Mouse (Mus musculus) CH12.LX (cell line): ENCODE results near the gene Cyth4. TPM values are rescaled to one million over a fixed set of nuclear protein-coding genes. Genes with fewer than 3 reads are reported as not detected.

ENCODE experiments used
- DNase-seq: peaks from one replicate; pipeline ENCODE4 v3.0.0-alpha.2; 2013; ENCODE audit errors: extremely low read depth
- H3K27ac ChIP-seq: 2 replicates; pipeline ENCODE4 v1.5.1; 2012; ENCODE audit warnings: low read depth, mild to moderate bottlenecking, control low read depth, moderate library complexity; ENCODE audit not compliant: insufficient read depth
- H3K27me3 ChIP-seq: replicated peaks from 2 replicates; pipeline ENCODE3; 2012; ENCODE audit warnings: inconsistent platforms
- H3K36me3 ChIP-seq, 2 experiments: replicated peaks in 1 of 2; 2 replicates each; pipeline versions ENCODE3 to v1.6.1; 2012; ENCODE audit warnings: inconsistent platforms in 1 of 2, low read length in 1 of 2, mild to moderate bottlenecking in 1 of 2, mixed read lengths in 1 of 2, moderate library complexity in 1 of 2; ENCODE audit not compliant: control insufficient read depth in 1 of 2, insufficient read depth in 1 of 2
- H3K4me1 ChIP-seq, 2 experiments: 2 replicates each; pipeline ENCODE4 v1.6.1; 2012; ENCODE audit warnings: inconsistent platforms in 1 of 2, moderate library complexity in 1 of 2; ENCODE audit not compliant: insufficient read depth in 2 of 2, control insufficient read depth in 1 of 2
- H3K4me2 ChIP-seq: 2 replicates; pipeline ENCODE4 v1.6.1; 2012; ENCODE audit warnings: low read depth, mild to moderate bottlenecking, control low read depth; ENCODE audit not compliant: poor library complexity, insufficient read depth, severe bottlenecking
- H3K4me3 ChIP-seq, 3 experiments: fragments of 150-350 bp in 1 of 3; sonication (generic) in 1 of 3; replicated peaks in 1 of 3; 2 replicates each; pipeline versions ENCODE3 to v1.5.1; 2011 to 2012; ENCODE audit warnings: low read depth in 2 of 3, low read length in 2 of 3, mild to moderate bottlenecking in 2 of 3, moderate library complexity in 2 of 3, control low read depth in 1 of 3, improper control_type of control experiment in 1 of 3, inconsistent platforms in 1 of 3, mixed read lengths in 1 of 3; ENCODE audit not compliant: poor library complexity in 1 of 3
- H3K79me2 ChIP-seq: replicated peaks from 2 replicates; pipeline ENCODE4 v1.6.1; 2012; ENCODE audit warnings: mild to moderate bottlenecking, moderate library complexity; ENCODE audit not compliant: control insufficient read depth, poor library complexity, insufficient read depth, severe bottlenecking; ENCODE audit errors: extremely low read depth
- H3K9ac ChIP-seq: 2 replicates; pipeline ENCODE4 v1.6.1; 2012; ENCODE audit warnings: low read depth, mild to moderate bottlenecking, control low read depth, moderate library complexity; ENCODE audit not compliant: insufficient read depth
- H3K9me3 ChIP-seq: replicated peaks from 2 replicates; pipeline ENCODE3; 2012; ENCODE audit warnings: low read length, inconsistent platforms, mixed read lengths
- BHLHE40 ChIP-seq: IDR thresholded peaks from 2 replicates; pipeline ENCODE4 v1.6.1; 2011; ENCODE audit warnings: mild to moderate bottlenecking, low read depth, low read length, improper control_type of control experiment
- CHD1 ChIP-seq: IDR thresholded peaks from 2 replicates; pipeline ENCODE4 v1.6.1; 2012; ENCODE audit warnings: low read depth, low read length, improper control_type of control experiment, inconsistent platforms
- CHD2 ChIP-seq: IDR thresholded peaks from 2 replicates; pipeline ENCODE4 v1.6.1; 2011; ENCODE audit warnings: low read length, improper control_type of control experiment
- CTCF ChIP-seq, 2 experiments: IDR thresholded peaks in 1 of 2; conservative IDR thresholded peaks in 1 of 2; 2 replicates each; pipeline ENCODE4 v1.5.1; 2011 to 2012; ENCODE audit warnings: low read depth in 2 of 2, low read length in 2 of 2, improper control_type of control experiment in 1 of 2, inconsistent platforms in 1 of 2, mild to moderate bottlenecking in 1 of 2, moderate library complexity in 1 of 2
- E2F4 ChIP-seq: IDR thresholded peaks from 2 replicates; pipeline ENCODE4 v1.6.1; 2011; ENCODE audit warnings: low read depth, low read length, improper control_type of control experiment; ENCODE audit not compliant: insufficient replicate concordance
- ELF1 ChIP-seq: IDR thresholded peaks from 2 replicates; pipeline ENCODE4 v1.6.1; 2014; ENCODE audit warnings: low read depth, mild to moderate bottlenecking, inconsistent platforms, low read length, improper control_type of control experiment
- EP300 ChIP-seq: IDR thresholded peaks from 2 replicates; pipeline ENCODE4 v1.6.1; 2011; ENCODE audit warnings: low read length, improper control_type of control experiment
- ETS1 ChIP-seq: conservative IDR thresholded peaks from 2 replicates; pipeline ENCODE4 v1.6.1; 2012; ENCODE audit warnings: low read depth, mild to moderate bottlenecking, inconsistent platforms, low read length, improper control_type of control experiment, moderate library complexity
- GABPA ChIP-seq: IDR thresholded peaks from 2 replicates; pipeline ENCODE4 v1.6.1; 2012; ENCODE audit warnings: low read depth, low read length, improper control_type of control experiment, inconsistent platforms; ENCODE audit not compliant: insufficient replicate concordance
- HCFC1 ChIP-seq: IDR thresholded peaks from 2 replicates; pipeline ENCODE4 v1.6.1; 2012; ENCODE audit warnings: low read depth, mild to moderate bottlenecking, inconsistent platforms, low read length, improper control_type of control experiment
- IRF4 ChIP-seq: IDR thresholded peaks from 2 replicates; pipeline ENCODE4 v1.6.1; 2014; ENCODE audit warnings: low read depth, mild to moderate bottlenecking, inconsistent platforms, low read length, improper control_type of control experiment
- JUN ChIP-seq: IDR thresholded peaks from 2 replicates; pipeline ENCODE4 v1.6.1; 2011; ENCODE audit warnings: low read depth, mild to moderate bottlenecking, low read length, improper control_type of control experiment, moderate library complexity; ENCODE audit not compliant: insufficient read depth
- JUND ChIP-seq: conservative IDR thresholded peaks from 2 replicates; pipeline ENCODE4 v1.6.1; 2011; ENCODE audit warnings: low read depth, low read length, improper control_type of control experiment
- KAT2A ChIP-seq: IDR thresholded peaks from 2 replicates; pipeline ENCODE4 v1.6.1; 2012; ENCODE audit warnings: low read length, improper control_type of control experiment, inconsistent platforms; ENCODE audit not compliant: insufficient replicate concordance
- MAFK ChIP-seq: IDR thresholded peaks from 2 replicates; pipeline ENCODE4 v1.6.1; 2011; ENCODE audit warnings: low read length, improper control_type of control experiment; ENCODE audit not compliant: insufficient replicate concordance
- MAX ChIP-seq: IDR thresholded peaks from 2 replicates; pipeline ENCODE4 v1.6.1; 2011; ENCODE audit warnings: low read length, improper control_type of control experiment
- MAZ ChIP-seq: IDR thresholded peaks from 2 replicates; pipeline ENCODE4 v1.6.1; 2012; ENCODE audit warnings: low read depth, mild to moderate bottlenecking, inconsistent platforms, low read length, improper control_type of control experiment, moderate library complexity
- MEF2A ChIP-seq: IDR thresholded peaks from 2 replicates; pipeline ENCODE4 v1.6.1; 2014; ENCODE audit warnings: low read depth, mild to moderate bottlenecking, inconsistent platforms, low read length, improper control_type of control experiment, borderline replicate concordance
- MXI1 ChIP-seq: IDR thresholded peaks from 2 replicates; pipeline ENCODE4 v1.6.1; 2011; ENCODE audit warnings: mild to moderate bottlenecking, low read depth, low read length, improper control_type of control experiment
- MYC ChIP-seq: IDR thresholded peaks from 2 replicates; pipeline ENCODE4 v1.6.1; 2011; ENCODE audit warnings: low read depth, mild to moderate bottlenecking, improper control_type of control experiment, low read length
- NELFE ChIP-seq: IDR thresholded peaks from 2 replicates; pipeline ENCODE4 v1.6.1; 2011; ENCODE audit warnings: low read depth, low read length, improper control_type of control experiment
- NRF1 ChIP-seq: IDR thresholded peaks from 2 replicates; pipeline ENCODE4 v1.6.1; 2014; ENCODE audit warnings: low read depth, mild to moderate bottlenecking, inconsistent platforms, low read length, improper control_type of control experiment, moderate library complexity
- PAX5 ChIP-seq: IDR thresholded peaks from 2 replicates; pipeline ENCODE4 v1.6.1; 2012; ENCODE audit warnings: low read length, inconsistent platforms, mixed read lengths
- POLR2A ChIP-seq: IDR thresholded peaks from 2 replicates; pipeline ENCODE4 v1.6.1; 2011; ENCODE audit warnings: low read depth, mild to moderate bottlenecking, improper control_type of control experiment, low read length
- POLR2AphosphoS2 ChIP-seq: IDR thresholded peaks from 2 replicates; pipeline ENCODE4 v1.6.1; 2011; ENCODE audit warnings: low read depth, low read length, improper control_type of control experiment
- RAD21 ChIP-seq: IDR thresholded peaks from 2 replicates; pipeline ENCODE4 v1.6.1; 2011; ENCODE audit warnings: low read depth, mild to moderate bottlenecking, low read length, improper control_type of control experiment, moderate library complexity
- RCOR1 ChIP-seq: conservative IDR thresholded peaks from 2 replicates; pipeline ENCODE4 v1.6.1; 2012; ENCODE audit warnings: low read depth, mild to moderate bottlenecking, inconsistent platforms, low read length, improper control_type of control experiment
- SIN3A ChIP-seq: IDR thresholded peaks from 2 replicates; pipeline ENCODE4 v1.6.1; 2012; ENCODE audit warnings: low read length, improper control_type of control experiment, inconsistent platforms
- SMC3 ChIP-seq: IDR thresholded peaks from 2 replicates; pipeline ENCODE4 v1.6.1; 2011; ENCODE audit warnings: low read depth, low read length, improper control_type of control experiment
- TBP ChIP-seq: conservative IDR thresholded peaks from 2 replicates; pipeline ENCODE4 v1.6.1; 2011; ENCODE audit warnings: low read depth, low read length, improper control_type of control experiment
- TCF12 ChIP-seq: IDR thresholded peaks from 2 replicates; pipeline ENCODE4 v1.6.1; 2014; ENCODE audit warnings: low read depth, mild to moderate bottlenecking, inconsistent platforms, low read length, improper control_type of control experiment
- UBTF ChIP-seq: IDR thresholded peaks from 2 replicates; pipeline ENCODE4 v1.6.1; 2012; ENCODE audit warnings: low read depth, mild to moderate bottlenecking, inconsistent platforms, low read length, improper control_type of control experiment, moderate library complexity
- USF1 ChIP-seq: IDR thresholded peaks from 2 replicates; pipeline ENCODE4 v1.6.1; 2014; ENCODE audit warnings: low read depth, mild to moderate bottlenecking, inconsistent platforms, low read length, improper control_type of control experiment
- USF2 ChIP-seq: conservative IDR thresholded peaks from 2 replicates; pipeline ENCODE4 v1.6.1; 2011; ENCODE audit warnings: low read depth, low read length, improper control_type of control experiment
- ZC3H11A ChIP-seq: IDR thresholded peaks from 2 replicates; pipeline ENCODE4 v1.6.1; 2012; ENCODE audit warnings: low read depth, mild to moderate bottlenecking, inconsistent platforms, low read length, improper control_type of control experiment
- ZKSCAN1 ChIP-seq: IDR thresholded peaks from 2 replicates; pipeline ENCODE4 v1.6.1; 2012; ENCODE audit warnings: low read depth, inconsistent platforms, low read length, improper control_type of control experiment, borderline replicate concordance
- ZMIZ1 ChIP-seq: IDR thresholded peaks from 2 replicates; pipeline ENCODE4 v1.6.1; 2012; ENCODE audit warnings: low read depth, mild to moderate bottlenecking, inconsistent platforms, low read length, improper control_type of control experiment
- ZNF384 ChIP-seq: IDR thresholded peaks from 2 replicates; pipeline ENCODE4 v1.6.1; 2012; ENCODE audit warnings: low read depth, low read length, improper control_type of control experiment, inconsistent platforms
- dilution Hi-C: fragments of 300-500 bp; cut with MboI; formaldehyde crosslinking; loops from 2 replicates; pipeline ENCODE4 v1.14.3; 2020; ENCODE audit warnings: low sequenced_read_pairs; ENCODE audit not compliant: extremely low pct_unique_long_range_greater_than_20kb, extremely low pct_ligation_motif_present
- in situ Hi-C: fragments of 300-500 bp; cut with MboI; formaldehyde crosslinking; loops from 3 replicates; pipeline ENCODE4 v1.14.3; 2019; ENCODE audit warnings: low sequenced_read_pairs, low pct_ligation_motif_present, low pct_unique_long_range_greater_than_20kb, mixed read lengths
- polyA plus RNA-seq: library from polyadenylated mRNA; unstranded; fragments of >175 nt; gene quantifications from 2 replicates; pipeline ENCODE4 v1.2.1, GENCODE M21; 2012; ENCODE audit warnings: low read depth; ENCODE audit not compliant: insufficient read length
- total RNA-seq, 2 experiments: library from RNA; depleted of rRNA; stranded (reverse); fragments of 300-350 nt in 1 of 2; fragments of >200 nt in 1 of 2; gene quantifications; 2 replicates each; pipeline ENCODE4 v1.2.3; 2012 to 2014

The Cyth4 gene
- total and polyA plus RNA-seq, 3 experiments = 39.2 to 75.3 (median 42.2) TPM

- Histone ChIP-seq H3K4me1 (peaks cover 56 to 98% of the 10 kb centered on the region in 2 experiments), H3K36me3 (peaks cover 80 to 88% of the 10 kb centered on the region in 2 experiments), H3K9ac (peak overlapping the region; percentile 28; the same call in 1 of the 2 replicates), H3K9me3 (no peaks in the 10 kb centered on the region), H3K27me3 (no peaks in the 10 kb centered on the region), H3K4me3 (no peak overlapping the region), H3K4me2 (peak overlapping the region; percentile 60), H3K27ac (peak overlapping the region; percentile 95), H3K79me2 (peaks cover 17% of the 10 kb centered on the region)
- in situ Hi-C loops = no loop called here
- dilution Hi-C loops = no loop called here
- peak; percentile 59 for TF ChIP-seq HCFC1
- no peak for TF ChIP-seq E2F4
- TF ChIP-seq IRF4 = peak; percentile 90
- no peak for TF ChIP-seq JUN
- peak; percentile 75 for TF ChIP-seq ELF1
- no peak for TF ChIP-seq GABPA
- TF ChIP-seq RAD21 = peak; percentile 1
- TF ChIP-seq ZC3H11A = no peak
- peak; percentile 12; the same call in 1 of the 2 replicates for TF ChIP-seq MAFK
- no peak for TF ChIP-seq ZKSCAN1
- TF ChIP-seq ZMIZ1 = no peak
- no peak for TF ChIP-seq PAX5
- TF ChIP-seq MAX = peak; percentile 71
- peak; percentile 72 for TF ChIP-seq CHD2
- no peak for TF ChIP-seq CHD1
- no peak for TF ChIP-seq POLR2AphosphoS2
- peak; percentile 25; the same call in 1 of the 2 replicates for TF ChIP-seq NELFE
- TF ChIP-seq USF2 = no peak
- TF ChIP-seq EP300 = peak; percentile 87
- TF ChIP-seq TCF12 = peak; percentile 86
- no peak for TF ChIP-seq JUND
- TF ChIP-seq BHLHE40 = peak; percentile 76
- TF ChIP-seq ETS1 = peak; percentile 88
- TF ChIP-seq MYC = peak; percentile 69; the same call in 1 of the 2 replicates
- peak; percentile 85 for TF ChIP-seq RCOR1
- peak; percentile 74; the same call in 1 of the 2 replicates for TF ChIP-seq KAT2A
- no peak for TF ChIP-seq UBTF
- TF ChIP-seq SIN3A = peak; percentile 87; the same call in 1 of the 2 replicates
- TF ChIP-seq USF1 = no peak
- peak; percentile 79; the same call in 1 of the 2 replicates for TF ChIP-seq MXI1
- TF ChIP-seq TBP = no peak
- no peak for TF ChIP-seq ZNF384
- TF ChIP-seq NRF1 = peak; percentile 54
- no peak; the same call in 1 of the 2 replicates for TF ChIP-seq POLR2A
- peak; percentile 97 for TF ChIP-seq MAZ
- peak; percentile 87; the same call in 1 of the 2 replicates for TF ChIP-seq MEF2A
- peak; percentile 35 for TF ChIP-seq SMC3
- TF ChIP-seq CTCF (conservative IDR thresholded peaks at IDR 0.05 in 1 of 2, IDR thresholded peaks at IDR 0.05 in 1 of 2; ENCODE audit: low read depth in 2 of 2, low read length in 2 of 2) = no peak; a peak in 1 of 4 replicates
- peak; percentile 90 for DNase-seq
Measured at GRCm38 (mm10) chr15:78563937-78564336, 32.9 kb upstream of the Cyth4 start.
